Mouse (Mus musculus): Measurements from ENCODE around the gene Olfr1438-ps1. TPM values are rescaled to one million over a fixed set of nuclear protein-coding genes. Genes with fewer than 3 reads are reported as not detected.

Gene Olfr1438-ps1
- not detected in 2 replicates for polyA plus RNA-seq (2012; rRNA removed)

GRCm38 (mm10) chr19:12335810-12336209 lies at the start of gene Olfr1438-ps1:
Olfr1438-ps1 (minus strand) TSS chr19:12335910.

GRCm38 (mm10) chr19:12325001-12325400 lies 10.7 kb downstream of the Olfr1438-ps1 start, which contains the start of gene Olfr1437:
Olfr1437 (minus strand) TSS chr19:12325101.

GRCm38 (mm10) chr19:12299030-12299429 lies 36.7 kb downstream of the Olfr1438-ps1 start, which contains the start of gene Olfr1436:
Olfr1436 (minus strand) TSS chr19:12299130.

GRCm38 (mm10) chr19:12279554-12279953 lies 56.2 kb downstream of the Olfr1438-ps1 start, which contains the start of gene Olfr1434:
Olfr1434 (plus strand) TSS chr19:12279854.

Other genes starting within 250 kb of the Olfr1438-ps1 start
- not detected in 2 replicates for gene Olfr1426, start 243.9 kb downstream of the Olfr1438-ps1 start, polyA plus RNA-seq (2012; rRNA removed)
- gene Olfr1427, start 232.6 kb downstream of the Olfr1438-ps1 start, polyA plus RNA-seq (2012; rRNA removed), result not detected in 2 replicates
- gene Olfr1428, start 220.0 kb downstream of the Olfr1438-ps1 start, polyA plus RNA-seq (2012; rRNA removed), result not detected in 2 replicates
- gene Olfr76, start 212.7 kb downstream of the Olfr1438-ps1 start, polyA plus RNA-seq (2012; rRNA removed), result not detected in 2 replicates
- gene Olfr1555-ps1, start 165.8 kb downstream of the Olfr1438-ps1 start, polyA plus RNA-seq (2012; rRNA removed), result not detected in 2 replicates
- gene Olfr1431, start 135.3 kb downstream of the Olfr1438-ps1 start, polyA plus RNA-seq (2012; rRNA removed), result not detected in 2 replicates
- not detected in 2 replicates for gene Olfr1432, start 103.3 kb downstream of the Olfr1438-ps1 start, polyA plus RNA-seq (2012; rRNA removed)
- gene Olfr262, start 94.3 kb downstream of the Olfr1438-ps1 start, polyA plus RNA-seq (2012; rRNA removed), result not detected in 2 replicates
- gene Olfr235, start 74.9 kb downstream of the Olfr1438-ps1 start, polyA plus RNA-seq (2012; rRNA removed), result not detected in 2 replicates
- gene Olfr1434, start 56.1 kb downstream of the Olfr1438-ps1 start, polyA plus RNA-seq (2012; rRNA removed), result not detected in 2 replicates
- gene Olfr1436, start 36.8 kb downstream of the Olfr1438-ps1 start, polyA plus RNA-seq (2012; rRNA removed), result not detected in 2 replicates
- gene Olfr1437, start 10.8 kb downstream of the Olfr1438-ps1 start, polyA plus RNA-seq (2012; rRNA removed), result not detected in 2 replicates
- gene Olfr1440, start 51.4 kb upstream of the Olfr1438-ps1 start, polyA plus RNA-seq (2012; rRNA removed), result not detected in 2 replicates
- gene Olfr1441, start 81.5 kb upstream of the Olfr1438-ps1 start, polyA plus RNA-seq (2012; rRNA removed), result not detected in 2 replicates
- gene Pfpl, start 92.0 kb upstream of the Olfr1438-ps1 start, polyA plus RNA-seq (2012; rRNA removed), result not detected in 2 replicates
- 5.2 and 8.0 TPM in 2 replicates for gene Mpeg1, start 124.9 kb upstream of the Olfr1438-ps1 start, polyA plus RNA-seq (2012; rRNA removed)
- gene Dtx4, start 165.5 kb upstream of the Olfr1438-ps1 start, polyA plus RNA-seq (2012; rRNA removed), result 1.4 and 1.5 TPM in 2 replicates
- 22.0 and 22.9 TPM in 2 replicates for gene Fam111a, start 209.8 kb upstream of the Olfr1438-ps1 start, polyA plus RNA-seq (2012; rRNA removed)

Measured in liver, embryonic 14 days (tissue).